Mouse (Mus musculus): ENCODE results near the gene Zfp13.

- TF ChIP-seq CTCF (conservative IDR thresholded peaks at IDR 0.05; ENCODE audit: low read length) (no peak), POU5F1 (IDR thresholded peaks at IDR 0.05; ENCODE audit: borderline replicate concordance, low read length) (no peak)
Observed at GRCm38 (mm10) chr17:23601836-23602585, 2.7 kb upstream of the Zfp13 start.
